Mouse (Mus musculus): ENCODE measurements at regions not wholly inside any gene's neighbourhood (a gene's known extent, or its start where the extent isn't known, plus 50 kb on each side); places are given as distances from the start of the nearest gene placed in this dataset.

- no peak for DNase-seq (ENCODE audit: low spot score in 2 of 2)
Measured at GRCm38 (mm10) chr19:52321626-52322025, 57.5 kb downstream of the Ins1 start.

DNA sequence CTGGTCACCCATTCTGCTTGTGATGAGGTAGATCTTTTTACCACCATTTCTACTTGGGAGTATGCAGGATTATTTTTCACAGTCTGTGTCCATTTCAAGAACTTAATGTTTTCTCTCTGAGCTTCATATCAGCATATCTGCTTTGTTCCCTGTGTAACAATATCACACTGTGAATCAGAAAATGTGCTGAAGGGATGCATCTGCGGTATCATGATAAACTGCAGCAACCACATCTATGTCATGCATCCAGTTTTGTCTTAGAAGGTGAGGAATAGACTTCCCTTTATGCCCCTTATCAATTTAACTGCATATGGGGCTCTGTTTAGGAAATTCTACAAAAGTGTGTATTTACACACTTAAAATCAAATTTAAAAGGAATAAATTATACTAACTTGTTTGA lies 67.3 kb downstream of the Ins1 start:
- no peak for DNase-seq (ENCODE audit: low spot score in 2 of 2)

DNA sequence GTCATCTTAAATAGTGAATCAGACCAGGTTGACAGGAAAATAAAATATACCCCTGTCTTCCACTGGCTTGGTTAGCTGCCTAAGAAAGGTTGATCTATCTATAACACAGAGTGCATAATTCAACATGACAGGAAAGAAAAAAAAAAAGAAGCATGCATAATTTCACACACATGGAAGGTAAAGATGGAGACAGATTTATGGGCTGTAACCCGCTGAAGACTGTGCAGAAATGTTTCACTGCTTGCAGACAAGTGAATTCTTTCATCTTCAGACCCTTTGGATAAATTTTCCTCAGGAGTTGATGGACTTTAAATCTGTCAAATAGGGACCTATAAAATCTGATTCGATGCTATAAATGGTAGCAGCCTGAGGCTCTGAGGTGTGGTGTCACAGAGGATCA lies 91.1 kb downstream of the Ins1 start:
- no peak for DNase-seq (ENCODE audit: low spot score in 2 of 2)

GRCm38 (mm10) chr19:52374892-52375578 lies 110.9 kb downstream of the Ins1 start:
- no peak for DNase-seq (ENCODE audit: low spot score in 2 of 2)

DNA sequence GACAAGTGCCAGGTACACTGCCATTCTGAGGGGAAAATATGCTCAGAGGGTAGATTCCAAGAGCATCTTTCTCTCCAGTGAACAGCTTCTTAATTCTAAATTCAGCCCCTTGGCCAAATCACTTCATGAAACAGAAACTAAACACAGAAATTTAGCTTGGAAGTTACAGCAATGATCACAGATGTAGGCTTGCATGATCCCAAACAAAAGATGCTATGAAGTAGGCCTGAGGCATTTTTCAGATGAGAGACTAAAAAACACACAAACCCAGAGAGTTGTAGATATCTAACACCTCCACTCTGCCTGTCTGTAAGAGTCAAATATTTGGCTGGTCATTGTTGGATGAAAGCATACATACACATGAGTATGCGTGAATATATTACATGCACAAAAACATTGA lies 142.6 kb downstream of the Ins1 start:
- no peak for DNase-seq (ENCODE audit: low spot score in 2 of 2)

DNA sequence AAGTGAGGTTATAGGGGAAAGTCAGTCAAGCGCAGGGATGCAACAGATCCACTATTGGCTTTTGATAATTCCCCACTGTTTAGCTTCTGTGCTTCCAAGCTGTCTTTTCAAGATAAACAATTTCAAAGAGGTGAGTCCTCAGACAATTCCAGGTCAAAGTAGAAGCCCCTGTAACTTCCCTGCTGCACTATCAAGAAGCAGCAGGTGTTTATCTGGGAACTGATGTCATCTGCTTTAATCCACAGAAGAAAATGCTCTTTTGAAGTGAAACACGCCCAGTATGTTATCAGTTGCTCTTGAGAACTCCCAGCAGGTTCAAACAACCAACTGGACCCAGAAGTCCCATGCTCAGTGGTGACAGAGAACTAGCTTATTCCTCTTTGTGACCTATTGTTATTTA lies 164.7 kb downstream of the Ins1 start:
- DNase-seq (ENCODE audit: low spot score in 2 of 2): no peak

DNA sequence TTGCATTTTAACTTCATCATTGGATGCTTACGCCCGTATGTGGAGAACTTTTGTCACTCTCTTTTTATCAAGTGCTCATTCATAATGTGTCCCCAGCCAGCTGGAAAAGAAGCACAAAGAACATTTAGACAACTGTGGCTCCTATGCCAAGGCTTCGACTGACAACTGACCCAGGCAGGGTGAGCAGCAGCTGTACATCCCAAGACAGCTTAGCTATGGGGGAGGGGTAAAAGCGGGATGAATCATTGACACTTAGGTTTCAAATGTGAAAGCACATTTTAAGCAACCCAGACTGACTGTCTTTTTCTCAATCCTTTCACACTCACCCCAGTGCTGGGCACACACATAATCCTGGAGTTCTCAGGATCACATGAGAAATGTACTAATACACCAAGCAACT lies 178.4 kb downstream of the Ins1 start:
- no peak for DNase-seq (ENCODE audit: low spot score in 2 of 2)

- no peak for DNase-seq (ENCODE audit: low spot score in 2 of 2)
Measured at GRCm38 (mm10) chr19:52448931-52449330, 184.8 kb downstream of the Ins1 start.

- DNase-seq (ENCODE audit: low spot score in 2 of 2): peak; percentile 2 to 5
Measured at GRCm38 (mm10) chr19:52449392-52449791, 185.3 kb downstream of the Ins1 start.
